Comparison of ENCODE assay signal across 23 mouse cellular contexts in the genomic region with DNA sequence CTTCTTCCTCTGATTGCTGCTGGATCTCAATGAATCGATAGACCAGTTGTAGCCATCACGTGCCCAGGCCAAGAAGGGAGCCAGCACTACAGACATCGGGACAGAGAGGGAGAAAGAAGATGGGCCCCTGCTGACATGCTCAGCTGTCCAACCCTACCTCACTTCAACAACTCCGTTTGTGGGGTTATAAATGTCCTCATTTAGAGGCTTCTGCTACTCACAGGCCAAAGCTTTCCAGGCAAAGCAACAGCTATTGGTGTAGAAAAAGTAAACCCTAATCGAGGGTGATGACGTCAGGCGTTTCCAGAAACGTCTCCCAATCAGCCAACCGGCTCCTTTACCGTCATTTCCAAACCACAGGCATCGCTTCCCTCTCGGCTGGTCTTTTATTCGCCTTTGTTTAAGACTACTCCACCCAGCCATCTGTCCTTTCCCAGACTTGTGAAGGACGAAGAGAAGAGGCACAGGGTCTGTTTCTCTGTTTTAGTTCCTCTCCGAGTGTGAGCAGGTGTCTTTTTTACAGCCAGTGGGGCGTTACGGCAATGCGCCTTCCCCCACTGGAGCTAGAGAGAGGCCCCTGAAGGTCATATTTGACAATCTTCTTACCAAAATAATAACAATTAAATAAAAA. TPM values are rescaled to one million over a fixed set of nuclear protein-coding genes. Genes with fewer than 3 reads are reported as not detected.
DNase-seq lines count a peak whose midpoint lies in the region; ATAC-seq and TF ChIP-seq lines count a peak whose summit lies in the region.
"Had no signal": no experiment of that assay in that cellular context is flagged by ENCODE, and none has a peak within 500 bp of the region (broad histone marks: within the 10 kb centered on the region; RNA-seq: fewer than 3 reads in every experiment).

No protein-coding gene starts in this region.

- H3K4me1 ChIP-seq in forebrain, embryonic 14.5 days (ENCODE audit: control insufficient read depth, insufficient read depth, low read length) = no peaks in the 10 kb centered on the region
- H3K4me1 ChIP-seq in forebrain, embryonic 10.5 days = peaks cover 4% of the 10 kb centered on the region
- peaks cover 7% of the 10 kb centered on the region; the same call in 1 of the 2 replicates for H3K4me1 ChIP-seq in spleen, adult 2 months (ENCODE audit: control insufficient read depth, insufficient read depth, insufficient read length)
- H3K4me1 ChIP-seq: heart, embryonic 10.5 days; lung, embryonic 15.5 days; midbrain, embryonic 12.5 days; neural tube, embryonic 12.5 days had no signal

- H3K4me3 ChIP-seq in forebrain, embryonic 14.5 days (ENCODE audit: low read depth, low read length) = no peak overlapping the region
- no peak overlapping the region for H3K4me3 ChIP-seq in forebrain, embryonic 10.5 days
- no peak overlapping the region; the same call in 1 of the 2 replicates for H3K4me3 ChIP-seq in spleen, adult 2 months (ENCODE audit: extremely low read depth, insufficient read depth, insufficient read length)
- H3K4me3 ChIP-seq: embryonic facial prominence, embryonic 10.5 days; forebrain, embryonic 13.5 days; heart, embryonic 10.5 days; hindbrain, embryonic 15.5 days; lung, embryonic 15.5 days; midbrain, embryonic 12.5 days; neural tube, embryonic 12.5 days had no signal

- no peak overlapping the region for H3K4me2 ChIP-seq in forebrain, embryonic 14.5 days (ENCODE audit: low read length)
- H3K4me2 ChIP-seq: forebrain, embryonic 13.5 days; hindbrain, embryonic 15.5 days; liver, embryonic 11.5 days; lung, embryonic 15.5 days; midbrain, embryonic 12.5 days; neural tube, embryonic 12.5 days had no signal

- H3K27ac ChIP-seq in forebrain, embryonic 14.5 days (ENCODE audit: low read depth, low read length) = no peak overlapping the region
- no peak overlapping the region for H3K27ac ChIP-seq in forebrain, embryonic 10.5 days
- H3K27ac ChIP-seq in spleen, adult 2 months (ENCODE audit: insufficient read depth, low read length) = peak overlapping the region; percentile 80
- H3K27ac ChIP-seq: embryonic facial prominence, embryonic 10.5 days; forebrain, embryonic 13.5 days; heart, embryonic 10.5 days; hindbrain, embryonic 15.5 days; lung, embryonic 15.5 days; midbrain, embryonic 12.5 days; neural tube, embryonic 12.5 days had no signal

- WGBS in forebrain, embryonic 14.5 days = 67% methylated on average over 18 of the region's 18 CpGs
- 79% methylated on average over 18 of the region's 18 CpGs for WGBS in forebrain, embryonic 10.5 days
- 53% methylated on average over 18 of the region's 18 CpGs for WGBS in spleen, adult 2 months

- ATAC-seq in forebrain, embryonic 14.5 days = no peak
- ATAC-seq: activated CD4-positive, CD25-positive, alpha-beta regulatory T cell, adult 4 months; forebrain, embryonic 13.5 days; intestine, embryonic 16.5 days had no signal

- DNase-seq in forebrain, embryonic 14.5 days (ENCODE audit: low spot score) = peak; percentile 43
- no peak for DNase-seq in forebrain, embryonic 10.5 days (ENCODE audit: extremely low spot score, low spot score)
- peak; percentile 91 for DNase-seq in A20 (ENCODE audit: low read depth, low spot score)
- DNase-seq in R1 (ENCODE audit: low read depth, low spot score) = peak; percentile 90
- peak; percentile 44 to 66 for DNase-seq in spleen, adult 2 months (ENCODE audit: low read depth in 1 of 2, low spot score in 2 of 2)
- DNase-seq in thymus, postnatal 10 days (ENCODE audit: low spot score in 2 of 2) = no peak
- no peak for DNase-seq in lung, adult 18-20 months
- DNase-seq: adrenal gland, postnatal 36 days; cerebellum, adult 2 months; cerebellum, postnatal 36 days; kidney, postnatal 36 days; right cerebral cortex, adult 18-20 months; thymus, postnatal 14 days had no signal

- TF ChIP-seq POLR2A in spleen, adult 2 months (IDR thresholded peaks at IDR 0.05; ENCODE audit: low read depth, low read length) = no peak

- no peaks in the 10 kb centered on the region for H3K36me3 ChIP-seq in forebrain, embryonic 14.5 days (ENCODE audit: control insufficient read depth, insufficient read depth, low read length)
- no peaks in the 10 kb centered on the region for H3K36me3 ChIP-seq in forebrain, embryonic 10.5 days (replicated peaks)
- H3K36me3 ChIP-seq in spleen, adult 2 months (ENCODE audit: control insufficient read depth, insufficient read depth, low read length) = peaks cover 1% of the 10 kb centered on the region; the same call in 1 of the 2 replicates
- H3K36me3 ChIP-seq: embryonic facial prominence, embryonic 10.5 days; heart, embryonic 10.5 days; hindbrain, embryonic 15.5 days; lung, embryonic 15.5 days; midbrain, embryonic 12.5 days; neural tube, embryonic 12.5 days had no signal

- H3K27me3 ChIP-seq in forebrain, embryonic 14.5 days (replicated peaks; ENCODE audit: control insufficient read depth, insufficient read depth, low read length) = no peaks in the 10 kb centered on the region
- no peaks in the 10 kb centered on the region for H3K27me3 ChIP-seq in forebrain, embryonic 10.5 days (ENCODE audit: poor library complexity, severe bottlenecking)
- no peaks in the 10 kb centered on the region for H3K27me3 ChIP-seq in spleen, adult 2 months (ENCODE audit: control insufficient read depth, insufficient read depth, low read length)
- H3K27me3 ChIP-seq: forebrain, embryonic 13.5 days; hindbrain, embryonic 15.5 days; lung, embryonic 15.5 days; midbrain, embryonic 12.5 days; neural tube, embryonic 12.5 days had no signal

- no peaks in the 10 kb centered on the region for H3K9me3 ChIP-seq in forebrain, embryonic 14.5 days (replicated peaks; ENCODE audit: control insufficient read depth, low read length)
- no peaks in the 10 kb centered on the region for H3K9me3 ChIP-seq in forebrain, embryonic 10.5 days
- H3K9me3 ChIP-seq: embryonic facial prominence, embryonic 10.5 days; forebrain, embryonic 13.5 days; heart, embryonic 10.5 days; hindbrain, embryonic 15.5 days; lung, embryonic 15.5 days; midbrain, embryonic 12.5 days; neural tube, embryonic 12.5 days had no signal

- H3K9ac ChIP-seq in forebrain, embryonic 14.5 days (ENCODE audit: low read length) = no peak overlapping the region
- H3K9ac ChIP-seq: forebrain, embryonic 13.5 days; hindbrain, embryonic 15.5 days; lung, embryonic 15.5 days; midbrain, embryonic 12.5 days; neural tube, embryonic 12.5 days had no signal

- no peak for TF ChIP-seq CTCF in spleen, adult 2 months (IDR thresholded peaks at IDR 0.05; ENCODE audit: extremely low read depth, insufficient read depth, insufficient read length, insufficient replicate concordance)

RNA-seq across cellular contexts. Expression of a gene that starts 5.1 kb away (rescaled TPM):
- polyA plus RNA-seq in forebrain, embryonic 14.5 days (2014; fragmentation: Nextera tagmentation; extraction: Ambion mirVana) = 43.8 and 49.9 TPM in 2 replicates
- 53.2 and 56.2 TPM in 2 replicates for polyA plus RNA-seq in forebrain, embryonic 10.5 days (2016; fragmentation: Nextera tagmentation; extraction: Ambion mirVana)
- polyA plus RNA-seq in spleen, adult 2 months (2012; rRNA removed) = 43.1 and 84.8 TPM in 2 replicates

RNA-seq across cellular contexts. Expression of a gene that starts 39.5 kb away (rescaled TPM):
- polyA plus RNA-seq in forebrain, embryonic 14.5 days (2014; fragmentation: Nextera tagmentation; extraction: Ambion mirVana) = 0.33 and 0.41 TPM in 2 replicates
- 0.59 and 0.79 TPM in 2 replicates for polyA plus RNA-seq in forebrain, embryonic 10.5 days (2016; fragmentation: Nextera tagmentation; extraction: Ambion mirVana)
- 7.3 and 22.2 TPM in 2 replicates for polyA plus RNA-seq in spleen, adult 2 months (2012; rRNA removed)

Comparison
In these comparisons a context has a peak if more than half of its experiments do, and no peak if none do; other contexts are left out.
1. DNase-seq: peak in forebrain, embryonic 14.5 days (single experiment), A20 (single experiment), R1 (single experiment) and spleen, adult 2 months (2 of 2); none in forebrain, embryonic 10.5 days (single experiment), thymus, postnatal 10 days (0 of 2) and lung, adult 18-20 months (0 of 2).